Mouse (Mus musculus) hindbrain, embryonic 12.5 days (tissue): ENCODE data around the gene Slc16a11. TPM values are rescaled to one million over a fixed set of nuclear protein-coding genes. Genes with fewer than 3 reads are reported as not detected.
"Not testable (repeated sequence)": the region's sequence is repeated elsewhere in the genome, so short reads cannot be mapped to it uniquely, and the experiment has no call there.

Experiments used
- ATAC-seq: fragments of 200-750 bp; cut with Nextera tagmentation; 2 replicates; pipeline ENCODE4 v1.8.0; 2017; ENCODE audit warnings: moderate TSS enrichment; ENCODE audit not compliant: low FRiP score
- H3K27ac ChIP-seq: fragments of 300-500 bp; sonication (generic); 2 replicates; pipeline ENCODE4 v1.5.1; 2016; ENCODE audit warnings: mild to moderate bottlenecking
- H3K27me3 ChIP-seq: fragments of 300-500 bp; sonication (generic); 2 replicates; pipeline ENCODE4 v1.6.1; 2016; ENCODE audit warnings: mild to moderate bottlenecking
- H3K36me3 ChIP-seq: fragments of 300-500 bp; sonication (generic); 2 replicates; pipeline ENCODE4 v1.6.1; 2016; ENCODE audit warnings: mild to moderate bottlenecking
- H3K4me1 ChIP-seq: fragments of 300-500 bp; sonication (generic); 2 replicates; pipeline ENCODE4 v1.6.1; 2016
- H3K4me2 ChIP-seq: fragments of 300-500 bp; sonication (generic); replicated peaks from 2 replicates; pipeline ENCODE4 v1.6.1; 2016; ENCODE audit warnings: mild to moderate bottlenecking
- H3K4me3 ChIP-seq: fragments of 300-500 bp; sonication (generic); 2 replicates; pipeline ENCODE4 v1.5.1; 2016; ENCODE audit warnings: mild to moderate bottlenecking
- H3K9ac ChIP-seq: fragments of 300-500 bp; sonication (generic); 2 replicates; pipeline ENCODE4 v1.6.1; 2016; ENCODE audit warnings: mild to moderate bottlenecking, moderate library complexity
- H3K9me3 ChIP-seq: fragments of 300-500 bp; sonication (generic); replicated peaks from 2 replicates; pipeline ENCODE4 v1.6.1; 2016; ENCODE audit warnings: mild to moderate bottlenecking
- WGBS: fragments of 180-500 bp; shearing (Covaris S2); methylation state at CpG from one replicate; pipeline ENCODE4 v1.1.7; 2016; 5-methylcytosine and 5-hydroxymethylcytosine counted together
- polyA plus RNA-seq: library from polyadenylated mRNA; unstranded; fragments of >200 nt; fragmentation: Nextera tagmentation; extraction: Ambion mirVana; gene quantifications from 2 replicates; pipeline ENCODE4 v1.2.1, GENCODE M21; 2016

Slc16a11 gene
- 2.4 and 2.6 TPM in 2 replicates for polyA plus RNA-seq

GRCm38 (mm10) chr11:70212423-70212822, at the start of gene Slc16a11:
Gene Slc16a11 (plus strand): TSS chr11:70212752.
- Histone ChIP-seq H3K27ac (no peak within 1 kb of the TSS), H3K27me3 (peaks cover 61% of the 10 kb centered on the region), H3K9ac (no peak within 1 kb of the TSS), H3K36me3 (peaks cover 10% of the 10 kb centered on the region), H3K4me2 (peak within 1 kb of the TSS; percentile 57), H3K9me3 (no peaks in the 10 kb centered on the region), H3K4me1 (peaks cover 16% of the 10 kb centered on the region), H3K4me3 (no peak within 1 kb of the TSS)
- WGBS = 73% methylated on average over 6 of the region's 6 CpGs
- no peak for ATAC-seq

- H3K4me1 ChIP-seq = no peaks in the 10 kb centered on the region
- no peak for ATAC-seq
Observed at GRCm38 (mm10) chr11:70165972-70166921, 46.3 kb upstream of the Slc16a11 start.

GRCm38 (mm10) chr11:70168136-70168535, 44.4 kb upstream of the Slc16a11 start:
- no peak overlapping the region for H3K4me2 ChIP-seq
- no peak overlapping the region for H3K9ac ChIP-seq
- H3K4me1 ChIP-seq = no peaks in the 10 kb centered on the region
- no peaks in the 10 kb centered on the region for H3K27me3 ChIP-seq
- H3K36me3 ChIP-seq = no peaks in the 10 kb centered on the region
- no peak overlapping the region for H3K27ac ChIP-seq
- H3K9me3 ChIP-seq = no peaks in the 10 kb centered on the region
- 69% methylated on average over 7 of the region's 7 CpGs for WGBS
- H3K4me3 ChIP-seq = no peak overlapping the region
- no peak for ATAC-seq

More at GRCm38 (mm10) chr11:70165972-70166921, 46.3 kb upstream of the Slc16a11 start:
- Histone ChIP-seq H3K27me3 (no peaks in the 10 kb centered on the region), H3K4me2 (no peak overlapping the region), H3K36me3 (no peaks in the 10 kb centered on the region), H3K9me3 (no peaks in the 10 kb centered on the region), H3K4me3 (no peak overlapping the region), H3K27ac (no peak overlapping the region), H3K9ac (no peak overlapping the region)
- WGBS = 71% methylated on average over 16 of the region's 16 CpGs

- ATAC-seq, H3K27me3 ChIP-seq, H3K4me1 ChIP-seq, H3K9ac ChIP-seq, H3K4me3 ChIP-seq, H3K36me3 ChIP-seq, H3K9me3 ChIP-seq, H3K4me2 ChIP-seq, H3K27ac ChIP-seq: not testable (repeated sequence)
- WGBS = 91% methylated on average over 7 of the region's 7 CpGs
Observed at GRCm38 (mm10) chr11:70169471-70169870, 43.1 kb upstream of the Slc16a11 start.

- no peaks in the 10 kb centered on the region for H3K4me1 ChIP-seq
- no peak overlapping the region for H3K27ac ChIP-seq
- no peak overlapping the region for H3K4me3 ChIP-seq
- no peak overlapping the region for H3K9ac ChIP-seq
- H3K36me3 ChIP-seq = no peaks in the 10 kb centered on the region
- ATAC-seq = no peak
- H3K27me3 ChIP-seq = no peaks in the 10 kb centered on the region
- no peaks in the 10 kb centered on the region for H3K9me3 ChIP-seq
- H3K4me2 ChIP-seq = no peak overlapping the region
- WGBS = 74% methylated on average over 7 of the region's 7 CpGs
Observed at GRCm38 (mm10) chr11:70170291-70170690, 42.3 kb upstream of the Slc16a11 start.

- Histone ChIP-seq H3K9ac (no peak overlapping the region), H3K27ac (no peak overlapping the region), H3K4me2 (no peak overlapping the region), H3K36me3 (no peaks in the 10 kb centered on the region), H3K9me3 (no peaks in the 10 kb centered on the region; the same call in 1 of the 2 replicates), H3K4me3 (no peak overlapping the region), H3K4me1 (no peaks in the 10 kb centered on the region), H3K27me3 (no peaks in the 10 kb centered on the region)
- no peak for ATAC-seq
- 75% methylated on average over 7 of the region's 7 CpGs for WGBS
Observed at GRCm38 (mm10) chr11:70171181-70171580, 41.4 kb upstream of the Slc16a11 start.

GRCm38 (mm10) chr11:70171847-70172246, 40.7 kb upstream of the Slc16a11 start:
- no peak overlapping the region for H3K9ac ChIP-seq
- no peak overlapping the region for H3K4me2 ChIP-seq
- H3K36me3 ChIP-seq = no peaks in the 10 kb centered on the region
- WGBS = 57% methylated on average over 3 of the region's 3 CpGs
- H3K27me3 ChIP-seq = no peaks in the 10 kb centered on the region
- no peak overlapping the region for H3K27ac ChIP-seq
- no peak for ATAC-seq
- H3K9me3 ChIP-seq = no peaks in the 10 kb centered on the region; the same call in 1 of the 2 replicates
- no peaks in the 10 kb centered on the region for H3K4me1 ChIP-seq
- H3K4me3 ChIP-seq = no peak overlapping the region

- Histone ChIP-seq H3K9me3 (no peaks in the 10 kb centered on the region; the same call in 1 of the 2 replicates), H3K4me2 (no peak overlapping the region), H3K4me1 (no peaks in the 10 kb centered on the region), H3K27ac (no peak overlapping the region), H3K9ac (no peak overlapping the region), H3K36me3 (no peaks in the 10 kb centered on the region), H3K27me3 (no peaks in the 10 kb centered on the region), H3K4me3 (no peak overlapping the region)
- no peak for ATAC-seq
- WGBS = 60% methylated on average over 5 of the region's 5 CpGs
Observed at GRCm38 (mm10) chr11:70172298-70172697, 40.3 kb upstream of the Slc16a11 start.

- 82% methylated on average over 4 of the region's 4 CpGs for WGBS
Observed at GRCm38 (mm10) chr11:70174491-70174890, 38.1 kb upstream of the Slc16a11 start.

GRCm38 (mm10) chr11:70177647-70178046, 34.9 kb upstream of the Slc16a11 start:
- Histone ChIP-seq H3K4me1 (no peaks in the 10 kb centered on the region), H3K4me3 (no peak overlapping the region), H3K9me3 (no peaks in the 10 kb centered on the region; the same call in 1 of the 2 replicates), H3K4me2 (no peak overlapping the region), H3K27ac (no peak overlapping the region), H3K27me3 (no peaks in the 10 kb centered on the region), H3K9ac (no peak overlapping the region), H3K36me3 (no peaks in the 10 kb centered on the region)
- ATAC-seq = no peak
- 73% methylated on average over 8 of the region's 8 CpGs for WGBS

More at GRCm38 (mm10) chr11:70174491-70174890, 38.1 kb upstream of the Slc16a11 start:
- Histone ChIP-seq H3K4me3 (no peak overlapping the region), H3K4me2 (no peak overlapping the region), H3K9ac (no peak overlapping the region), H3K27ac (no peak overlapping the region), H3K9me3 (no peaks in the 10 kb centered on the region; the same call in 1 of the 2 replicates), H3K4me1 (no peaks in the 10 kb centered on the region), H3K36me3 (no peaks in the 10 kb centered on the region), H3K27me3 (no peaks in the 10 kb centered on the region)
- no peak for ATAC-seq

GRCm38 (mm10) chr11:70178311-70178710, 34.2 kb upstream of the Slc16a11 start:
- ATAC-seq = no peak

GRCm38 (mm10) chr11:70178756-70179155, 33.8 kb upstream of the Slc16a11 start:
- Histone ChIP-seq H3K4me2 (no peak overlapping the region), H3K27ac (no peak overlapping the region), H3K36me3 (no peaks in the 10 kb centered on the region), H3K4me3 (no peak overlapping the region), H3K9me3 (no peaks in the 10 kb centered on the region; the same call in 1 of the 2 replicates), H3K4me1 (no peaks in the 10 kb centered on the region), H3K9ac (no peak overlapping the region), H3K27me3 (no peaks in the 10 kb centered on the region)
- 84% methylated on average over 11 of the region's 11 CpGs for WGBS
- ATAC-seq = no peak

More at GRCm38 (mm10) chr11:70178311-70178710, 34.2 kb upstream of the Slc16a11 start:
- 90% methylated on average over 11 of the region's 11 CpGs for WGBS
- Histone ChIP-seq H3K9ac (no peak overlapping the region), H3K27me3 (no peaks in the 10 kb centered on the region), H3K4me2 (no peak overlapping the region), H3K27ac (no peak overlapping the region), H3K4me3 (no peak overlapping the region), H3K4me1 (no peaks in the 10 kb centered on the region), H3K36me3 (no peaks in the 10 kb centered on the region), H3K9me3 (no peaks in the 10 kb centered on the region; the same call in 1 of the 2 replicates)
